Mouse (Mus musculus) embryonic facial prominence, embryonic 13.5 days (tissue): ENCODE measurements around the gene Keg1. TPM values are rescaled to one million over a fixed set of nuclear protein-coding genes. Genes with fewer than 3 reads are reported as not detected.

Source experiments
- polyA plus RNA-seq: library from polyadenylated mRNA; unstranded; fragments of >200 nt; fragmentation: Nextera tagmentation; extraction: Ambion mirVana; gene quantifications from 2 replicates; pipeline ENCODE4 v1.2.1, GENCODE M21; 2015

Gene Keg1
- polyA plus RNA-seq, 1 experiment from 2014 or later: not detected

Other genes starting within 250 kb of the Keg1 start
- gene Mpeg1, start 235.0 kb upstream of the Keg1 start, polyA plus RNA-seq: 0.36 and 0.41 TPM in 2 replicates
- 6.0 and 6.7 TPM in 2 replicates for gene Dtx4, start 194.3 kb upstream of the Keg1 start, polyA plus RNA-seq
- gene Fam111a, start 150.0 kb upstream of the Keg1 start, polyA plus RNA-seq: 20.3 and 23.4 TPM in 2 replicates
- gene Gm4952, start 95.8 kb upstream of the Keg1 start, polyA plus RNA-seq: 0.19 and 0.25 TPM in 2 replicates
- not detected in 2 replicates for gene Glyat, start 62.5 kb upstream of the Keg1 start, polyA plus RNA-seq
- not detected in 2 replicates for gene Olfr1442, start 25.3 kb upstream of the Keg1 start, polyA plus RNA-seq
- not detected in 2 replicates for gene Olfr1443, start 17.7 kb upstream of the Keg1 start, polyA plus RNA-seq
- gene Cntf, start 69.8 kb downstream of the Keg1 start, polyA plus RNA-seq: 1.4 and 1.9 TPM in 2 replicates
- 14.9 and 16.8 TPM in 2 replicates for gene Zfp91, start 100.3 kb downstream of the Keg1 start, polyA plus RNA-seq
- gene Lpxn, start 100.4 kb downstream of the Keg1 start, polyA plus RNA-seq: 1.2 and 2.3 TPM in 2 replicates
- not detected in 2 replicates for gene Gm5244, start 150.9 kb downstream of the Keg1 start, polyA plus RNA-seq
- not detected in 2 replicates for gene Olfr1444, start 161.5 kb downstream of the Keg1 start, polyA plus RNA-seq
- not detected in 2 replicates for gene Olfr1445, start 188.1 kb downstream of the Keg1 start, polyA plus RNA-seq
- gene Olfr1446, start 197.7 kb downstream of the Keg1 start, polyA plus RNA-seq: not detected in 2 replicates
- not detected in 2 replicates for gene Olfr1447, start 208.0 kb downstream of the Keg1 start, polyA plus RNA-seq
- gene Olfr1448, start 228.6 kb downstream of the Keg1 start, polyA plus RNA-seq: not detected in 2 replicates
- not detected in 2 replicates for gene Olfr1449, start 235.1 kb downstream of the Keg1 start, polyA plus RNA-seq